Mouse (Mus musculus) A20 (cell line): ENCODE measurements around the gene Dedd2.

Source experiments
- DNase-seq: peaks from one replicate; pipeline ENCODE4 v3.0.0-alpha.2; 2011; ENCODE audit warnings: low read depth, low spot score

Dedd2 gene

DNA sequence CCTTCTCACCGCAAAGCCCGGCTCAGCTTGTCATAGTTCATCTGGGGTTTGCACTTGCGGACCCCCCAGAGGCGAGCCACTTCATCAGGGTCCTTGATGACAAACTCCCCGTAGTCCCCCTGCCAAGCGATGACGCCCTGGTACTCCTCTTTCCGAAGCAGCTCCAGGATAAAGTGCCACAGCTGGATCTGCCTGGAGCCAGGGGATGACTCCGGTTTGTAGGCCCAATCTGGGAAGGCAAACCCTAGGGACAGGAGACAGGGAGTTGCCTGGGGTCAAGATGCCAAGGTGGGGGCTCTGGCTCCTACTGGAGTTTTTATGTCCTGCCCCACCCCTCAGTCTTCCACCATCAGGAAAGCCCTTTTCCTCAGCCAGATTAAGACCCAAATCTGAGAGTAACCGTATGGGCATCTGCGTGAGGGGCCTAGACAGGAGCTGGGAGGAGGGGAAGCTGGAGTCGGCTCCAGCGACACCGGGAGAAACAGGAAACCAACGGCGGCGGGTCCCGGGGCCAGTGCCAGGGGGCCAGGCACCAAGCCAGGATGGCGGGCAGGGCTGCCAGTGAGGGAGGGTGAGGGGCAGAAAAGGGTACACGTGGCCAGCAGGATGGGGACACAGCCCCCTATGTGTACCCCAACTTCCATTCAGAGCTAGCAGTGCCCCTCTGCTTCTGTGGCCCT is 25.8 kb upstream of the Dedd2 start:
- DNase-seq, result no peak

DNA sequence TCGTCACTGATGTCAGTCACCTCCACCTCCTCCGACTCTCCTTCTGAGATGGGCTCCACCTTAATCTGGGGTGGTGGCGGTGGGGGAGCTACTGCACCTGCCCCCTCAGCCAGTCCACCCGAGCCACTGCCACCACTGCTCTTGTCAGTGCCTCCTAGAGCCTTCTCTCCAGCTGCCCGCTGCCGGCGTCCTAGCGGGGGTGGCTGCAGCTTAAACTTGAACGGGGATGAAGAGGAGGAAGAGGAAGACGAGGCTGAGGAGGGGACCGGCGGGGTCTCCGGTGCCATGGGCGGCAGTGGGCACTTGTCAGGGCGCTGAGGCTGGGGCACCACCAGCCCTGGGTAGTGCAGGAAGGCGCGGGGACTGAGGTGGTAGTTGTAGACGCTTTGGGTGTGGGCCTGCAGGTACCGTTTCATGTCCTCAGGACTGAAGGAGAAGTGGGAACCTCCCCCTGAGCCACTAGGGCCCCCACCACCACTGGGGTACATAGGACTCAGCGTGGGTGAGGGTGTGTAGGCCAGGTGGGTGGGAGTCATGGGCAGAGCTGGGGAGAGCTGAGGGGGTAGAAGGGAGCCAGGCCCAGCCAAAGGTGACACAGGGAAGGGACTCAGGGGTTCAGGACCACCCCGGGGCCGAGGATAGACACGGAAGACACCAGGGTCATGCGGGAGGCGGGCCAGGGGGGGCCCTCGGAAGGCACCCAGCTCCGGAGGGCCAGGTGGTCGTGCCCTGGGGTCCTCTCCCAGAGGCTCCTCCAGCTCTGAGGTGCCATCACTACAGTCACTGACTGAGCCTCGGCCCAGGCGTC is 24.4 kb upstream of the Dedd2 start:
- DNase-seq, result no peak

DNA sequence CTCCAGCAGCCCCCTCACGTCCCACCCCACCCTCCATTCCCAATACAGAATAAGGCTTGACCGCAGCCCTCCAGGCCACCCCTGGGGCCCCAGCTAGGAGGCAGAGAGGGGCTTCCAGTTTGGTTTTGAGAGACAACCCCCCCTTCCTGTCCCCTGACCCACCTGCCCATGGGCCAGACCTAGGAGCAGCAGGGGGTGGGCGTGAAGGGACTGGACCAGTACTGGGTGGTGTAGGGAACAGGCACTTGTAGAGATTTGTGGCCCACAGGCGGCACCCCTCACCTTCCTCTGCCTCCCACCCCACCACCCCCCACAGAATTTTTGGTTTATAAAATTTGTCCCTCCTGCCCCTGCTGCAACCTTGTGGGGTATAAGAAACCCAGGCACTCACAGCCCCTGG is 22.9 kb upstream of the Dedd2 start:
- no peak for DNase-seq

DNA sequence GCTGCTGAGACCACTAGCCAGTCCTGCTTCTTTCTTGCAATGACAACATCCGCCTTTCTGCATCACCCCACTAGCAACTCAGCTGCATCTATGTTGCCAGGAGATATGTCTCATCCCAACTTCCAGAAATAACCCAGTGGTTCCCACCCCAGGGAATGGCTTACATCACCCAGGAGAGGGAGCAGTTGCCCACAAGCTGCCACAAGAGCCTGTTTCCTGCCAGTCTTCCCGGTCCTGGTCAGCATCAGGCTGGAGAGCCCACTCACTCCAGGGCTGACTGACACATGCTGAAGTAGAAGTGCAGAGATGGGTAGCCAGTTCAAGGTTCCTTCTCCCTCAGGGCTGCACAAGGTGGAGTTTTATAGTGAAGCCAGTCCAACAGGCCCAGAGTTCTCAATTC is 20.6 kb upstream of the Dedd2 start:
- DNase-seq, result no peak

DNA sequence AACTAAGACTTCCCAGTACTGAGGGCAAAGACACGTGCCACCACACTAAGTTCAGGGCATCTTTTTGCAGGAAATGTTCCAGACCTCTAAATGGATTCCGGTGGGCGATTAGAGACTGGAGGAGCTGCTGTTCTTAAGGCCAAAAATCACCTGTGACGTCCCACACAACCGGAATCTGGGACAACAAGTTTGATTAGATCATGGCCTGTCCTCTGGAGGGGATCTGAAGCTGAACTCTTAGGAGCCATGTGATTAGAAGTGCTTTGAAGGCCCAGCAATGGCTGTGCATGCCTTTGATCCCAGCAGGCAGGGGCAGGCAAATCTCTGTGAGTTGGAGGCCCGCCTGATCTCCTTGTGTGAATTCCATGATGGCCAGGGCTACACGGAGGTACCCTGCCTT is 20.2 kb upstream of the Dedd2 start:
- DNase-seq, result no peak

GRCm38 (mm10) chr7:25238829-25239623 is 18.6 kb upstream of the Dedd2 start:
- DNase-seq, result peak; percentile 92

DNA sequence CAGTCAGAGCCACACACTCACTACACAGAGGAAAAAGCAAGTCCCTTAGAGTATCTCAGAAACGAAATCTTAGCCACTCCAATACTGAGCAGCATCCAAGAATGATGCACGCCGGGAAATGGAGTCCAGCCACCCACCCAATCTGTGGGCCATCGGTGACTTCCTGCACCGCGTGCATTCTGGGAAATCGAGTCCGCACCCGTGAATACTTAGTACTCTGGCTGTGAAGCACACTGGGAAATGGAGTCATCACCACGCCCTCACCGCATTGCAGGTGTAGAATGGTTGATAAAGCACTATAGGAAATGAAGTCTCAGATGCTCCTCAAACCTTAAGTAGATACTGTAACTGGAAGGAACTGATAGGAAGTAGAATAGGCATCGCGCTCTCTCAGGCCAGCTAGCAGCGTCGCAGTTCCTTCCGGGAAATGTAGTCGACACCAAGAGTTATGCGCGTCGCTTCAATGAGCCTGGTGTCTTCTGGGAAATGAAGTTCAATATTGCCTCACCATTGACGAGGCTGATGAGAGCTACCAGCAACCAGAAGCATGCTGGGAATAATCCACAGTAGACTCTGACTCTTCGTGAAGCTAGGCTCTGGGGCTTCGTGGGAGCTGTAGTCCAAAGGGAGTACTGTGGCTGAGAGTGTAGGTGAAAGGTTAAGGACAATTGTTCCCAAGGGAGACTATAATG is 17.7 kb upstream of the Dedd2 start:
- peak; percentile 98 for DNase-seq

DNA sequence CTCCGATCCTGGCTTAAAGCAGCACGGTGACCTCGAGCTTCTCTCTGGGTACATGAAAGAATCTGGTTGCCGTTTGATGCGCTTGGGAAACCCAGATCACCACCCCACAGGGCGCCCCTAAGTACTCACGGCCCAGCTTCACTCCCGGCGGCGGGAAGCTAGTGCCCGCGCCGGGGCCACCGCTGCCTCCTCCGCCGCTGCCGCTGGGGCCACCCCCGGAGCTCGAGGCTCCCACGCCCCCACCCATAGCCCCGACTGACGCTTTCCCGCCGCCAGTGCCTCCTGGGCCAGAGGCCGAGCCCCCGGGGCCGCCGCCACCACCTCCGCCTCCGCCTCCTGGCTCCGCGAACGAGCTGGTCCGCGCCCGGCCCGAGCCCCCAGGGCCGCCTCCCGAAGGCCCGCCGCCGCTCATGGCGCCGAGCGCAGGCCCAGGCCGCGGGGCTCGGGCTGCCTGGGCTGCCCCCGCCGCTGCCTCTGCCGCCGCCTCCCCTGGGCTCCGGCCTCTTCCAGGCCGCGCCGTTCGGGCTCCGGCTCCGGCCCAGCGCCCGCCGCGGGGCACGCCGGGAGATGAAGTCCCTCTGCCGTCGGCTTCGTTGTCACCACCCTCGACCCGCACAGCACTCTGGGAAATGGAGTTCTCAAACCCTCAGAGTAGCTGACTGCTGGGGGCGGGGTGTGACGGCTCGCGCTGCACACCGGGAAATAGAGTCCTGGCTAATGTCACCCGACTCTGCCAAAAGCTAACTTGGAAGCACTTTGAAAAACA is 17.0 kb upstream of the Dedd2 start, which contains the start of gene Gsk3a:
Gene Gsk3a (minus strand): TSS at position 603 of the 766 bp plus-strand sequence.
- peak; percentile 97 for DNase-seq

DNA sequence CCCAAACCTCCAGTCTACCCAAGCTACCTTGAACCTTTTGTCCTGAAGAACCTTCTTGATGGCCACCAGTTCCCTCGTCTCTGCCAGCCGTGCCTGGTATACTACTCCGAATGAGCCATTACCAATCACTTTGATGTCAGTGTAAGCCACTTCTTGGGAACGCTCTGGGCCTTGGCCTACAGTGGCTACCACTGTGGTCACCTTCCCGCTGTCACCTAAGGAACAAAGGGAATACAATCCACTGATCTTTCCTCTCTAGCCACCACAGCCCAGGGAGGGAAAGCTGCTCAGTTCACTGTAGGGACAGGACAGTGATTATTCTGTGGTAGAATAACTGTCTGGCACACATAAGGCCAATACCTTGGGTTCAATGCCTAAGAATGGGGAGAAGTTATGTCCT is 15.1 kb upstream of the Dedd2 start:
- DNase-seq, result no peak

- DNase-seq, result no peak
Observed at GRCm38 (mm10) chr7:25233061-25233460, 12.6 kb upstream of the Dedd2 start.

DNA sequence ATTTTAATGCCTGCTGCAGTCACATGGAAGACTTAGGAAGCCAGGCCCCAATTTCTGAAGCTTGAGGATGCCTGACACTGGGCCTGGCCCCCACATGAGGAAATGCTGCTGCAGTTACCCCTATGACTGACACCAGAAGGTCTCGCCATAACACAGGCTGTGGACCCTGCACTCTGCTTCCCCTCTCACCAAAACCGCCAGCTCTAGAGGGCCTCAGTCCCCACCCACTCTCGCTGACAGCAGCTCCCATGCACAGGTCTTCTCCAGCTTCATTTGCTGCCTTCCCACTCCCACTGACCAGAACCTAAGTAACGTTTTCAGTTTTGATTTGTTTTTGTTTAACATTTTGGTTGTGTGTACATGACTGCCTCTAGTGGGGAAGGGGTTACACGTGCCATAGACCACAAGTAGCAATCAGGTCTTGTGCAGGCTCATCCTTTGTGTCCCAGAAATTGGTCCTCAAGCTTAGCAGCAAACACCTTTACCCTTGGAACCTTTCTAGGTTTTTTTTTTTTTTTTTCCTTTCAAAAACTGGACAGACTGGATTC is 11.8 kb upstream of the Dedd2 start:
- DNase-seq, result no peak

DNA sequence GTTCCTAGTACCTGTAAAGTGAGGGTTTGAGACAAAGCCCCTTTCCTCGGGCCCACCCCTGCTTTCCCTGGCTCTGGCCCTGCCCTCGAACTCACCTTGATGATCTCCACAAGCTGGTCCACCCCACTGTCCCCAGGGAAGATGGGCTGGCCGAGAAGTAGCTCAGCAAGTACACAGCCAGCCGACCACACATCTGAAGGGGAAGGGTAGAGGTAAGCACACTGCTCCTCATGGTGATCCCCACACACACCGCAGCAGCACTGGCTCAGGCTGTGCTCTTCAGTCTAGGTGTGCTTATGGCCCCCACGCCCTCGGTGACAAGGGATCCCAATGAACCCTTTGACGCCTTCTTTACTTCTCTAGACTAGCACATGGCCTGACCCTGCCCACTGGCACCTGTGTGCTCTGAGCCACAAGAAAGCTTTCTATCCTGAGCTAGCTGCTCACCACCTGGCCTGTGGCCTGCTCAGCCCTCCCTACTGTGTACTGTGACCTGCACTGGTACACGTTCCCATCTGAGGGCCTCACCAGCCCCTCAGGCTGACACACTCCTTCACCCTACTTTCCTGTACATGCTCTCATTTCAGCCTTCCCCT is 10.4 kb upstream of the Dedd2 start:
- no peak for DNase-seq

DNA sequence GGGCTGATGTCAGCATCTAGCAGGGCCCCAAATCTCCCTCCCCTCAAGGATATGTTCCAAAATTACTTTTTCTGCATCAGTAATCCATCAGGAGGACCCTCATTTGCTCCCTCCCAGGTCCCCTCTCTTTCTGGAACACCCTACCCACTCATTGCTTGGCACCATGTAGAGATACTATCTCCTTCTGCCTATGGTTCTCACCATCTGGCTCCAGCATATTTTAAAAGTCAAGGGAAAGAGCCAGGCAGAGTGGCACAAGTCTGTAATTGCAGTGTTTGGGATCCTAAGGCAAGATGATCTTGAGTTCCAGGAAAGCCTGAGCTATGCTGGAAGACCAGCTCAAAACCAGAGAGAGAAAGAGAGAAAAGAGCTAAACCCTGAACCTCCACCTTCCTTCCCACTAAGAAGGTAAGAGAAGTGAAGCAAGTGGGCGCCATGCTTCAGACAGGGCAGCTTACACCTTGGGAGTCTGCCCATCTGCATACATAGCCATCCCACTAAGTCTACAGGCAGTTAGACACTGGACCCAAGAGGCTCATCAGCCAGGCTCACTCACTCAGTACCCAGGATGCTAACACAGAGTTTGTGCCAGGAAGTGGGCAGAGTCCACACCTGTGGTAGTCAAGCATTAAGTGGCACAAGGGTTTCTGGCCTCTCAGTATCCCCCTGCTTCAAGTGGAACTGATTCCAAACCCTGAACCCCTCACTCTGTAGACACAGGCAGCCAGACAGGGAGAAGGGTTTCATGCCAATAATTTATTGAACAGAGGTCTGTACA is 7.3 kb upstream of the Dedd2 start:
- DNase-seq, result no peak

DNA sequence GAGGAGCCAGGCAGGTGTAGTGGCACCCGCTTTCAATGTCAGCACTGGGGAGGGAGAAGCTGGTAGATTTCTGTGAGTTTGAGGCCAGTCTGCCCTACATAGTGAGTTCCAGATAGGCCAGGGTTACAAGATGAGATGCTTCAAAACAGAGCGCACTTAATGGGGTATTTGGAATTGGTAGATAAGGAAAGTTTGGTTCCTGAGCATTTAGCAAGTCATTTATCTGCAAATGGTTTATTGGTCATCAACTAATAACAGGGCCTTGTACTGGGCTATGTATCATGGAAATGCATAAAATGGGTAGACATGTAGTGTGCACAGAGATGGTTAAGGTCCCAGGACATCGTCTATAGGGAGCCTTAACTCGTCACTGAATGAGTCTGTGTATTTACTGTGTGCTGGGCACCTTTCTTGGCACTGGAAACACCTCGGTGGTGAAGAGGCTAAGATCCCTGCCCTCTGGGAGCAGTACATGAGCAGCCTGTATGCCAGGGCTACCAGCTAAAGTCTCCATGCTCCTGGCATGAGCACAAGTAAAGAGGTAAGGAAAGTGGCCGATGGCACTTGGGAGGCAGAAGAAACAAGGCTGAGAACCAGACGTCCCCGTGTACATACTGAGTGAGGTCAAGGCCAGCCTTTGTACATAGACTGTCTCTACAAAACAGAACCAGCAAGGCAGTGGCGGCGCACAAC is 2.0 kb upstream of the Dedd2 start:
- no peak for DNase-seq

DNA sequence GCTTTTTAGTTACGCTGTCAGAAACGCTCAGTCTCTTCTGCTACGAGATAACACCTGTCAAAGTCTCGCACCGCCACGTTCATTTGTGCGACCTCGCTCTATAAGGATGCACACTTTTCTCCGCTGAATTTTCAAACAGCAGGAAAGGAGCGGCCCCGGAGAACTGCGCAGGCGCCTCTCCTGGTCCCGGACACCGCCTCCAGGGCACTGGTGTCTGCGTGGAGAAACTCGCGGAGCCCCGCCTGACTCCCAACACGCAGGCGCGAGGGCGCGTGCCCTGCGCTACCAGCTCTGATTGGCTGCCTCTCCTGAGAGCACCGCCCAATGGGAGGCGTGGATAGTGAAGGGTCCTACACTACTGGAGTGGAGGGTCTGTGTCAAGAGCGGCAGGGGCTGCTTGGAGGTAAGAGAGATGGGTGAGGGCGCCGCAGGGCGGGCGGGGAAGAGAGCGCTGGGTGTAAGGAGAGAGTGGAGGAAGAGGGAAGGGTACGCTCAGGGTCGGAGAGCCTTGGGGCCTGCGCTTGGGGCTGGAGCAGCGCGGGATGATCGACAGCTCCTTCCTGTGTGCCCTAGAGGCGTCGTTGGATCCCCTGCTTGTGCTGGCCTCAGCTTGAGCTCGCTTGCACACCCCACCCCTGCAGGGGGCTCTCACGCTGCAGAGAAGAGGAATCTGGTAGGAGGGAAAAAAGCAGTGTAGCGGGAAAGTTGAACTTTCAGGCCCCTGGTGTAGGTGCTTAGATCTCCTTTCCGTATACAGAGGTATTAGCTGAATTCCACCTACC is 878 bp upstream of the Dedd2 start, which contains the start of gene Zfp526:
Gene Zfp526 (plus strand): TSS at position 324 of the 782 bp plus-strand sequence.
- peak; percentile 98 for DNase-seq

DNA sequence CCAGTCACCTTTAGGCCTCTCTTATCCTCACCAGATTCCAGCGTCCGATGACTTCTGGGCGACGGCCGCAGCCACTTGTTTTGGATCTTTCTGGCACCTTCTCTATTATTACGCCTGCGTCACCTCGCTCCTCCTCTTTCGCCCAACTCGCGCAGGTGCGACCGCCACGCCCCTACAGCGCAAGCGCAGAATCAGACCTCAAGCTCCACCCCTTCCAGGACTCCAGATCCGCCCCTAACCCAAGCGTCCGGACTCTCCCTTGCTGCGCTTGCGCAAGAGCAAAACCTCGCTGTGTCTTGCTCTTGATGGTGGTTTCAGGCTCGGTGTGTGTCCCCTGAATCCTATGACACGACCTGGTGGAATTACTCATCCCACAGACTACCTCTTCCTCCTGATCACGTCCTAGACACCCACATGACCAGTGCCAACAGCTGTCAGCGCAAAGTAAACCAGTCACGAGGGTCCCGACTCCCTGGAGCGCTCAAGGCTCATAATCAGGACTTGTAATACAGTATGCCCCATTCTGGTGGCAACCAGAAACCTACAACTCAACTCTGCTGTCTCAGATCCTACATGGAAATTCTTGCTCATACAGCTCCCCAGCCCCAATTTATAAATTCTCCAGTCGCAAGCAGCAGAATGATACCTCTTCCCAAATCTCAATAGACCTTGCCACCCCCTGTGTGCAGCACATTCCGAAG is 509 bp downstream of the Dedd2 start:
- peak; percentile 98 for DNase-seq

- DNase-seq, result no peak
Observed at GRCm38 (mm10) chr7:25219416-25219750, 1.0 kb downstream of the Dedd2 start.
